Mouse (Mus musculus): Measurements from ENCODE around the gene Pth1r.

DNA sequence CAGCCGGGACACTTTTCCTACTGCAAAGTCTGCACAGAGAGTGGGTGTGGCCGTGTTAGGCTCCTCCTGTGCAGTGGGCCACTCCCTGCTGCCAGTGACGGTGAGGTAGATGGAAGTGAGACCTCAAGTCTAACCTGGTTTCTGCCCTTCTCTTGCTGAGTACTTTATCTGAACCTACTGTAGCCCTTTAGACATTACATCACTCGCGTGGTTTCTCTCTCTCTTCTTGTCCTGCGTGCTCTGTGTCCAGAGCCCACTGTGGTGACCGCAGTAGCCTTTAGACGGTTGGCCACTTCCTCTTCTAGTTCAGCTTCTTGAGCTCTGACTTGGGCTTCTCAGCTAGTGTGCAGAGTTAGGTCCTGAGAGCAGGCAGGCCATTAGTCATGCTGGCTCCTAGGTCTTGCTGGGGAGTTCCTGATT lies 70.4 kb downstream of the Pth1r start:
- TF ChIP-seq EP300 (IDR thresholded peaks at IDR 0.05; ENCODE audit: insufficient read depth, low read depth, low read length) = no peak
- no peak for TF ChIP-seq CTCF (IDR thresholded peaks at IDR 0.05)
- no peak for TF ChIP-seq POLR2A (IDR thresholded peaks at IDR 0.05; ENCODE audit: insufficient read depth, low read depth, low read length)

Measured in heart, adult 2 months (tissue).